Mouse (Mus musculus) left cerebral cortex, adult 9 months (tissue): ENCODE results near the gene Prmt6.

Experiments
- DNase-seq, 2 experiments: peaks; one replicate each; pipeline ENCODE4 v3.0.0; 2022; ENCODE audit warnings: low spot score in 2 of 2

The Prmt6 gene

GRCm38 (mm10) chr3:110250839-110251700 lies at the start of gene Prmt6:
Gene Prmt6 (minus strand): TSS chr3:110250998.
- DNase-seq = peak; percentile 59 to 91

- no peak for DNase-seq
Measured at GRCm38 (mm10) chr3:110290485-110291045, 39.8 kb upstream of the Prmt6 start.

DNA sequence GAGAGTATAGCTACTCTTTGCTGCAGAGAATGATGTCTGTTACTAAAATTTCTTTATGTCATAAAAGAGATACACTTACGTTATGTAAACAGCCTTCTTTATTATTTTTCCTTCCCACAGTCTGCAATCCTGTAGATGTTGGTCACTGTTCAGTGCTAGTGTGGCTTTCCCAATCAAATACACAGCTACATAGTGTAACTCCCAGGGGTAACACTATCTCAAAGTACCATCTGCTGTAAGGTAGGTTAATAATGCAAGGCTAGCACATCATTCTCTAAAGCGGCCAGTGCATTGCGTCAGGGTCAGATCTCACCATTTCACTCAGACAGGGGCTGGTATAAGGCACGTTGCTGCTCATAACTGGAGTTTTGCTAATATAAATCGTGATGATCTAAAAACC lies 31.9 kb upstream of the Prmt6 start:
- no peak for DNase-seq

- no peak for DNase-seq
Measured at GRCm38 (mm10) chr3:110267790-110268189, 17.0 kb upstream of the Prmt6 start.

- DNase-seq = no peak
Measured at GRCm38 (mm10) chr3:110253105-110253504, 2.3 kb upstream of the Prmt6 start.

DNA sequence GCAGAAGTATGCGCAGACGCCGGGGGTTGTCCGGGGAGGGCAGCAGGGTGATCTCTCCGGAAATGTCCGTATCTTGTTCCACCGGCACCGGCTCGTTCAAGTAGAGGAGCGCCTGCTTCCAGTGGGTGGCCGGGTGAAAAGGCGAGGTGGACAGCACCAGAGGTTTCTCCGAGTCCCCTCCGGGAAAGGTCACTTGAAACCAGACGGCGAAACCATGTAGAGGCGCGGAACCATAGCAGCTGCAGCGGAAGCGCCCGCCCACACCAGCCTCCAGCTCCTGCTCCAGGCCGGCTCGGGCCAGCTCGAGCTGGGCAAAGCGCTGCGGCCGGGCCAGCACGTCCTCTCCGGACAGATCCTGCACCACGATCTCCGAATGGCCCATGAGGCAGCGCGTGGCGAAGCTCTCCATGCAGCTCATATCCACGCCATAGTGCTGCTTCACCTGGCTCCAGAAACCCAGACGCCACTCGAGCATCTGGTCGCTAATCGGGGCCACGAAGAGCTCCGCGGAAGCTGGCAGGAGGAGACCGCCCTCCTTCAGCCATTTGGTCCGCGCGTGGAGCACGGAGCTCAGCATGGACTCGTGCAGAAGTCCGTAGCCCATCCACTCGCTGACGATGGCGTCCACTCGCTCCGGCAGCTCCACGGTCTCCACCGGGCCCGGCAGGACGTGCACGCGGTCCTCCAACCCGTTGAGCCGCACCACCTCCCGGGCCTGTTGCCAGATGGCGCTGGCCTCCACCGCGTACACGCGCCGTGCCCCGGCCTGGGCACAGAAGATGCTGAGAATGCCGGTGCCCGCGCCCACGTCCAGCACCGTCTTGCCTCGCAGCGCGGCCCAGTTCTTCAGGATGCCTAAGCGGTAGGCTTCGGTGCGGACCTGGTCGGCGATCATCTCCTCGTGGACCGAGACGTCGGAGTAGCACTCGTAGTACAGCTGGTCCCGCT lies 633 bp downstream of the Prmt6 start:
- peak; percentile 35 to 67 for DNase-seq

GRCm38 (mm10) chr3:110236819-110237463 lies 13.9 kb downstream of the Prmt6 start:
- no peak for DNase-seq
